Mouse (Mus musculus): ENCODE measurements around the gene Gm3336.

Gene Gm3336

DNA sequence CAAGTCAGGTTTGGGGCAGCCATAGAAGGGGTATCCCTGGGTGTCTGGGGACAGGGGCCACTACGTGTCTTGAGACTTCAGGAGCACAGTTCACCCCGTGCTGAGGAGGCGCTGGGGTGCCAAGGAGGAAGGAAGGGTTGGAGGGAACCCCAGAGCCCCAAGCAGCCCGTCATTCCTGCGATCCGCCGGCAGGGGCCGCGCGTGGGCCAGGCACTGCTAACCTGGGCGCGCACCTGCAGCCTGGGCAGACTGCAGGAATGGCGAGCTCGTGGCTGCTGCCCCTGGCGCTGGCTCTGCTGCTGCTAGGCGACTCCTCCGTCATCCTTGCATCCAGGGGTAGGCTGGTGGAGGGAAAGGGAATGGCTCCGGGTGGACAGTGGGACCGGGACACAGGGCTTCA is at the start of gene Gm3336:
TSS of gene Gm3336 (plus strand) at position 247 of the 400 bp plus-strand sequence.
- peak; percentile 75 for DNase-seq (ENCODE audit: low spot score)

DNA sequence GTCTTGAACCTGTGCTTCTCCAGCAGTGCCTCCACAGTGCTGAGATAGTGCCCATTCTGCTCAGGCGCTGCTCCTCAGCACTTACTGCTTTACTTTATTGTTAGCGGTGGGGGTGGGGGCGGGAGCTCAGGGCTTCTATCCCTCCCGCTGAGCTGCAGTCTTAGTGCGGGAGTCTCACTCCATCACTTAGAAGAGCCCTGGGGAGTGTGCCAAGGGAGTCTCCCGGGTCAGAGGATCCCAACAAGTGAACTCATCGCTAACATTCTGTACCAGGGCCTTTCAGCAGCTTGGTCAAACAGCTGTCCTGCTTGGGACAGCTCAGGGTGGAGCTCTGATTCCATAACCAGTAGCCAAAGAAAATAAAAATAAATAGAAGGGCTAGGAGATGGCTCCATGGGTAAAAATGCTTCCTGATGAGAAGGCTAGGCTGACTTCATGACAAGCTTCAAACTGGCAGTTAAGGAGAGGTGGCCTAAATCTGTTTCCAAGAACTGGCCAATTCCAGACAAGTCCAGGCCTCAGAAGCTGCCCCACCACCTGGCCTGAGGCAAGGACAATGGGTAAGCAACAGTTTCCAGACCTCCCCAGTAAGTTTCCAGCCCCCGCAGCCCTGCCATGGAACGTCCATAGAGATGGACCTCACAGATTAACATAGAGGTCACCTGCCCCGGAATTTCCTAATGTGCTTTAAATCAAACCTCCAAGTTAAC is 46.6 kb upstream of the Gm3336 start:
- no peak for DNase-seq (ENCODE audit: low spot score)

DNA sequence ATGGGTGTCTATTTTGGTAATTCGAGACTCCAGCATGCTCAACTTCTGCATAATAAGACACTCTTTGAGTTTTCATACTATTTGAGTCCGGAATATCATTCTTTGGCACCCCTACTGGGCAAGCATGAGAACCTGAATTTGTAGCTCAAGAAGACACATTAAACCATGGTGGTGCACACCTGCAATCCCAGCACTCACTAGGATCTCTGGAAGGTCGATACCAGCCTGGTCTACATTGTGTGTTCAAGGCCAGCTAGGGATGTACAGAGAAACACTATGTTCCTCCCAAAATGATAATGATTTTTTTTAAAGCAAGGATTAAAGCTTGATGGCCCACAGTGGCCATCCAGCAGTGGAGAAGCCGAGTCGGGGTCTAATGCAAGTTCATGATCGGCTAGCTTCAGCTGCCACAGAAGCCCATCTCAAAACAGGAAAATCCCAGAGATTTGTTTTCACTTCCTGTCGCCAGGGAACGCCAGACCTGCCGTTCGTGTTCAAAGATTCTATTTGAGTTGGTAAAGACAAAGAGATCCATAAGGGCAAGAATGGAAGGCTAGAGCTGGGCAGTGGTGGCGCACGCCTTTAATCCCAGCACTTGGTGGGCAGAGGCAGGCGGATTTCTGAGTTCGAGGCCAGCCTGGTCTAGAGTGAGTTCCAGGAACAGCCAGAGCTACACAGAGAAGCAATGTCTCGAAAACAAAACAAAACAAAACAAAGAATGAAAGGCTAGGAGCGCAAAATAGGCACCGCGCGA is 45.8 kb upstream of the Gm3336 start:
- no peak for DNase-seq (ENCODE audit: low spot score)

GRCm38 (mm10) chr8:70673079-70673856 is 45.1 kb upstream of the Gm3336 start, which contains the start of gene Lsm4:
Gene Lsm4, plus strand, starts transcription at chr8:70673248.
- DNase-seq (ENCODE audit: low spot score): peak; percentile 98

DNA sequence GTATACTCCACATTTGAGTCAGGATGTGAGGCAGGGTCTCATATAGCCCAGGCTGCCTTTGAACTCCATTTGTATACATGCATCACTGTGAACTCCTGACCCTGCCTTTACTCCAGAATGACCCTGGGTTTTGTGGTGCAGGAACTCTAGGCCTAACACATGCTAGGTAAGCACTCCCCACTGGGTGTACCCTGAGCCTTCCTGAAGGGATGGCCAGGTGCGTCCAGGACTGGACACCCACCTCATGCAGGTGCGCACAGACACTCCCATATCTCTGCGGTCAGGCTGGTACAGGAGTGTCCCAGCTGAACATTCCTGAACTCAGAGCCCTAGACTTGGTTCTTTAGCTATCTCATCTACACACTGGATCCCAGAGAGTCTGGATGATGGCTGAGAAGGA is 44.2 kb upstream of the Gm3336 start:
- DNase-seq (ENCODE audit: low spot score): no peak

- DNase-seq (ENCODE audit: low spot score): no peak
These were observed 43.6 kb upstream of the Gm3336 start for GRCm38 (mm10) chr8:70674716-70675115.

GRCm38 (mm10) chr8:70675336-70675735 is 43.0 kb upstream of the Gm3336 start:
- DNase-seq (ENCODE audit: low spot score): peak; percentile 75

GRCm38 (mm10) chr8:70677451-70678080 is 40.8 kb upstream of the Gm3336 start:
- DNase-seq (ENCODE audit: low spot score): no peak

GRCm38 (mm10) chr8:70678679-70679078 is 39.7 kb upstream of the Gm3336 start:
- no peak for DNase-seq (ENCODE audit: low spot score)

- DNase-seq (ENCODE audit: low spot score): no peak
These were observed 38.9 kb upstream of the Gm3336 start for GRCm38 (mm10) chr8:70679404-70679803.

DNA sequence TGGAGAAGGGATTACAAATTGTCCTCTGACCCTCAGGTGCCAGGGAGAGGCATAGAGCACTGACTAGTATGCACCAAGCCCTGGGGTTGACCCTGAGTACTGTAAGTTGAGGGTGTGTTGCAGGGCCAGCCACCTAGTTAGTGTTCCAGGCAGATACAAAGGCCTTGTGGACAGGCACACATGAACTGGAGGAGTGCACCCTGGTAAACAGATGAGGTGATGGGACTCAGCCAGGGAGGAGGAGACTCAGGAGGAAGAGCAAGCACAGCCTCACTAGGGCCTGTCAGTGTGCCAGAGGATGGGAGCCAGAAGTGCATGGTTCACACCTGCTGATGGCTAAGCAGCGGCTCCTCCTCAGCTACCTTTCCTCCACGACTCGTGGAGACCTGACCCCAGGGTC is 38.3 kb upstream of the Gm3336 start:
- no peak for DNase-seq (ENCODE audit: low spot score)

DNA sequence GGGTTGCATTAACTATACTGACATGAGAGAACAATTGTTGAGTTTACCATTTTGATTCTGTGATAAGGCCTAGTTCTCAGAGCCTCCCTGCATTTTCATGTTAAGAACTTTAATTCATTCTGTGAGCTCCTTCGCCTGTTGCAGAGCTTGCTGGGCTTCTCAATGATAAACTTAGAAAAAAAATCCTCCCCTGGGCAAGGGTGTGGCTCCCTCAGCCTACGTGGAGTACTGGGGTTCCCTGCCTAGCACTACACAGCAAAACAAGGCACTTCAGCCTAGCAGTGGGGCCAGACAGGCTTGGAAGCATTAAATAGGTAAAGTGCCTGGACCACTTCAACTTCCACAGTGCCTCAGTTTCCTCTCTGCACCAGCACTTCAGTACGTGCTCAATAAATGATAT is 36.9 kb upstream of the Gm3336 start:
- DNase-seq (ENCODE audit: low spot score): no peak

GRCm38 (mm10) chr8:70682193-70682592 is 36.1 kb upstream of the Gm3336 start:
- DNase-seq (ENCODE audit: low spot score): no peak

- DNase-seq (ENCODE audit: low spot score): no peak
These were observed 35.7 kb upstream of the Gm3336 start for GRCm38 (mm10) chr8:70682692-70683091.

DNA sequence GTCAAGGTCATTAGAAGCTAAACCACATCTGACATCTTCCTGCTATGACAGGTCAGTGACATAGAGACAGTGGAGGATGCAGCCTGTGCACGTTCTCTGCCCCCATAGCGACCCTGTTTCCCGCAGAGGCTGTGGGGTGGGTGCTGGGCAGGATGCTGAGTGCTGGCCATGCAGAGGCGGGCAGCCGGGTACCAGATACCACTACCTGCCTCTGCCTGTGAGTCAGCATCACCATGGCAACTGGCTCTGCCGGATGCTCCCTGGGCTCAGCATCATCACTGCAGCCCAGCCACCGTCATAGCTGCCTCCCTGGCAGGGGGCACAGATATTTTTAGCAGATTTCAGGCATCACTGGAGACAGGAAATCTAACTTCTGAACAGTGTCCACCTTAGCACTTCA is 34.1 kb upstream of the Gm3336 start:
- peak; percentile 61 for DNase-seq (ENCODE audit: low spot score)

GRCm38 (mm10) chr8:70687576-70687975 is 30.8 kb upstream of the Gm3336 start:
- no peak for DNase-seq (ENCODE audit: low spot score)

- no peak for DNase-seq (ENCODE audit: low spot score)
These were observed 30.2 kb upstream of the Gm3336 start for GRCm38 (mm10) chr8:70688136-70688535.

- no peak for DNase-seq (ENCODE audit: low spot score)
These were observed 28.4 kb upstream of the Gm3336 start for GRCm38 (mm10) chr8:70689892-70690390.

DNA sequence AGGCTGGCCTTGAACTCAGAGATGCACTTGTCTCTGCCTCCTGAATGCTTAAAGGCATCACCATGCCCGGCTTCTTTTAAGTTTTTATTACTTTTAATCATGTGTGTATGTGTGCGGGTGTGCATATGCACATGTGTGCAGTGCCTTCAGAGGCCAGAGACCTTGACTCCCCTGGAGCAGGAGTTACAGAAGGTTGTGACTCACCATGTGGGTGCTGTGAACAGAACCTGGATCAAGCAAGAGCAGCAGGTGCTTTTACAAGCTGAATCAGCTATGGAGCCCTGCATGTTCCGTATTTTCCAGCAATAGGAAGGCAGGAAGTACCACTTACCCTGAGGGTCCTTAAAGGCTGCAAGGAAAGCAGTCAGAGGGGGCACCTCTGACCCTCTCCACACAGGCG is 27.1 kb upstream of the Gm3336 start:
- DNase-seq (ENCODE audit: low spot score): no peak

DNA sequence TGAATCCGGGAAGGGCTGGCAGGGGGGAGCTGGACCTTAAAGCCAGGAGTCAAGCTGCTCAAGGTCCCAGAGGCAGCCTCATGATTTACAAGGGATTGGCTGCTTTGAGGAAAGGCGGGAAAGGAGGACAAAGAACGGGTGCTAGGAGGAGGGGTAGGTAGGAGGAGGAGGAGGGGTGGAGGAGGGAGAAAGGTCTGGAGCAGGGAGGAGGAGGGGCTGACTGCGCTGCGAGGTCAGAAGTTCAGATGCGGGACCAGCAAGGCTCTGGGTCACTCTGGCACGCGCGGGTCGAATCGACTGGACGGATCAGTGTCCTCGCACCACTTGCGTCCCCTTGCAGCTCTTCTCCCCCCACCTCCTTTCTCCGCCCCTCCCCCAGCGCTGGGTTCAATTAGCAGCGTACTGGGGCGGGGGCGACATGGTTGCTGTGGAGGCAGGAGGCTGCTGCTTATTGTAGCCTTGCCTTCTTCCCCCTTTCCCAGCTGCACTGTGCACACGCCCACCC is 26.6 kb upstream of the Gm3336 start:
- no peak for DNase-seq (ENCODE audit: low spot score)

- no peak for DNase-seq (ENCODE audit: low spot score)
These were observed 24.7 kb upstream of the Gm3336 start for GRCm38 (mm10) chr8:70693636-70694035.
